Mouse (Mus musculus): Measurements from ENCODE around the gene Slc22a20. TPM values are rescaled to one million over a fixed set of nuclear protein-coding genes. Genes with fewer than 3 reads are reported as not detected.

Gene Slc22a20
- polyA plus RNA-seq, 1 experiment, result not detected

DNA sequence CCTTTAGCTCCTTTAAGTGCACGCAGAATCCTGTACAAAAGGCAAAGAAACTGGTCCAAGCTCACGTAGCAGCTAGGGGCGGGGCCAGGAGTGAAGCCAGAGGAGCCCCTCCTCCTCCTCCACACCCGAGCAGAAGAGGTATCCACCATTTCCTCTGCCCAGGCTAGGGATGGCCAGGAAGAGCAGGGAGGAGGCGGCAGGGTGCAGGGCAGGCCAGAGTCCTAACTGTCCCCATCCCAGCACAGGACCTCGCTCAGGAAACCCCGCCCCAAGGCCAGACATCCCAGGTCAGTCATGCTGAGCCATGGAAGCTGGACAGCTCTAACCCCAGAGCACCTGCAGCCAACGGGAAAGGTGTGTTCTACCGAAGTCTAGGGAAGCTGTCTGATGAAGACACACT lies 64.2 kb downstream of the Slc22a20 start:
- no peak overlapping the region for H3ac ChIP-seq (ENCODE audit: control insufficient read depth, insufficient read length)
- H3K79me2 ChIP-seq (ENCODE audit: control insufficient read depth, insufficient read depth), result peaks cover 26% of the 10 kb centered on the region
- peaks cover 14% of the 10 kb centered on the region for H3K36me3 ChIP-seq (ENCODE audit: control insufficient read depth, insufficient read depth)
- H3K4me2 ChIP-seq (ENCODE audit: low read depth), result peak overlapping the region; percentile 49
- TF ChIP-seq TCF12 (IDR thresholded peaks at IDR 0.05; ENCODE audit: insufficient read depth, poor library complexity, severe bottlenecking) (no peak), MAX (IDR thresholded peaks at IDR 0.05; ENCODE audit: low read depth) (no peak), MYOD1 (IDR thresholded peaks at IDR 0.05; ENCODE audit: control insufficient read depth in 1 of 3, insufficient read length in 2 of 3, low read depth in 2 of 3) (no peak), MYOG (IDR thresholded peaks at IDR 0.05; ENCODE audit: control insufficient read depth in 1 of 3, insufficient read depth in 1 of 3, insufficient read length in 2 of 3, low read depth in 2 of 3) (no peak), REST (IDR thresholded peaks at IDR 0.05; ENCODE audit: insufficient read depth, insufficient read length) (no peak), E2F4 (IDR thresholded peaks at IDR 0.05; ENCODE audit: insufficient read depth) (no peak), SRF (IDR thresholded peaks at IDR 0.05; ENCODE audit: control insufficient read depth, insufficient read length, low read depth) (no peak), CEBPB (IDR thresholded peaks at IDR 0.05; ENCODE audit: insufficient read depth, poor library complexity, severe bottlenecking) (no peak), USF1 (IDR thresholded peaks at IDR 0.05; ENCODE audit: low read depth) (no peak), POLR2A (IDR thresholded peaks at IDR 0.05; ENCODE audit: insufficient read length, low read depth) (no peak), POLR2AphosphoS2 (IDR thresholded peaks at IDR 0.05; ENCODE audit: insufficient read length, low read depth) (no peak), TCF3 (IDR thresholded peaks at IDR 0.05; ENCODE audit: insufficient read length, low read depth) (no peak)
- no peak overlapping the region for H3K4me3 ChIP-seq
- no peaks in the 10 kb centered on the region for H3K27me3 ChIP-seq (ENCODE audit: control insufficient read depth, insufficient read depth, insufficient read length)

Other genes with a start within 250 kb of the Slc22a20 start
- 100 TPM for gene Ltbp3, start 245.2 kb downstream of the Slc22a20 start, polyA plus RNA-seq (2012; fragmentation: generic; extraction: Trizol)
- 73.5 TPM for gene Scyl1, start 214.7 kb downstream of the Slc22a20 start, polyA plus RNA-seq (2012; fragmentation: generic; extraction: Trizol)
- 22.3 TPM for gene Frmd8, start 110.9 kb downstream of the Slc22a20 start, polyA plus RNA-seq (2012; fragmentation: generic; extraction: Trizol)
- 5.2 TPM for gene Slc25a45, start 108.3 kb downstream of the Slc22a20 start, polyA plus RNA-seq (2012; fragmentation: generic; extraction: Trizol)
- 0.31 TPM for gene Tigd3, start 92.0 kb downstream of the Slc22a20 start, polyA plus RNA-seq (2012; fragmentation: generic; extraction: Trizol)
- 78.5 TPM for gene Dpf2, start 73.1 kb downstream of the Slc22a20 start, polyA plus RNA-seq (2012; fragmentation: generic; extraction: Trizol)
- 16.2 TPM for gene Cdc42ep2, start 61.3 kb downstream of the Slc22a20 start, polyA plus RNA-seq (2012; fragmentation: generic; extraction: Trizol)
- gene Pola2, start 21.9 kb downstream of the Slc22a20 start, polyA plus RNA-seq (2012; fragmentation: generic; extraction: Trizol), result 11.9 TPM
- 110 TPM for gene Capn1, start 29.8 kb upstream of the Slc22a20 start, polyA plus RNA-seq (2012; fragmentation: generic; extraction: Trizol)
- 24.3 TPM for gene Syvn1, start 60.4 kb upstream of the Slc22a20 start, polyA plus RNA-seq (2012; fragmentation: generic; extraction: Trizol)
- 43.0 TPM for gene Mrpl49, start 71.6 kb upstream of the Slc22a20 start, polyA plus RNA-seq (2012; fragmentation: generic; extraction: Trizol)
- 2,772 TPM for gene Fau, start 71.7 kb upstream of the Slc22a20 start, polyA plus RNA-seq (2012; fragmentation: generic; extraction: Trizol)
- 44.3 TPM for gene Znhit2, start 75.0 kb upstream of the Slc22a20 start, polyA plus RNA-seq (2012; fragmentation: generic; extraction: Trizol)
- 37.1 TPM for gene Tm7sf2, start 82.2 kb upstream of the Slc22a20 start, polyA plus RNA-seq (2012; fragmentation: generic; extraction: Trizol)
- 49.1 TPM for gene Vps51, start 91.1 kb upstream of the Slc22a20 start, polyA plus RNA-seq (2012; fragmentation: generic; extraction: Trizol)
- 0.13 TPM for gene Tmem262, start 93.9 kb upstream of the Slc22a20 start, polyA plus RNA-seq (2012; fragmentation: generic; extraction: Trizol)
- 0.26 TPM for gene Gm28374, start 96.1 kb upstream of the Slc22a20 start, polyA plus RNA-seq (2012; fragmentation: generic; extraction: Trizol)
- 68.5 TPM for gene Zfpl1, start 98.8 kb upstream of the Slc22a20 start, polyA plus RNA-seq (2012; fragmentation: generic; extraction: Trizol)
- gene Cdca5, start 98.8 kb upstream of the Slc22a20 start, polyA plus RNA-seq (2012; fragmentation: generic; extraction: Trizol), result 7.7 TPM
- gene AC131692.1, start 108.3 kb upstream of the Slc22a20 start, polyA plus RNA-seq (2012; fragmentation: generic; extraction: Trizol), result 0.07 TPM
- 0.11 TPM for gene Naaladl1, start 119.6 kb upstream of the Slc22a20 start, polyA plus RNA-seq (2012; fragmentation: generic; extraction: Trizol)
- gene Sac3d1, start 132.5 kb upstream of the Slc22a20 start, polyA plus RNA-seq (2012; fragmentation: generic; extraction: Trizol), result 27.5 TPM
- 18.5 TPM for gene Snx15, start 142.2 kb upstream of the Slc22a20 start, polyA plus RNA-seq (2012; fragmentation: generic; extraction: Trizol)
- 0.05 TPM for gene Batf2, start 154.8 kb upstream of the Slc22a20 start, polyA plus RNA-seq (2012; fragmentation: generic; extraction: Trizol)
- 110 TPM for gene Arl2, start 155.4 kb upstream of the Slc22a20 start, polyA plus RNA-seq (2012; fragmentation: generic; extraction: Trizol)
- gene Majin, start 198.2 kb upstream of the Slc22a20 start, polyA plus RNA-seq (2012; fragmentation: generic; extraction: Trizol), result not detected
- 0.40 TPM for gene Gpha2, start 240.2 kb upstream of the Slc22a20 start, polyA plus RNA-seq (2012; fragmentation: generic; extraction: Trizol)
- gene Ppp2r5b, start 249.7 kb upstream of the Slc22a20 start, polyA plus RNA-seq (2012; fragmentation: generic; extraction: Trizol), result 51.4 TPM